Mouse (Mus musculus) adrenal gland, adult 8-10 months (tissue): Measurements from ENCODE around the gene Sohlh2. TPM values are rescaled to one million over a fixed set of nuclear protein-coding genes. Genes with fewer than 3 reads are reported as not detected.

Source experiments
- DNase-seq: peaks from one replicate; pipeline ENCODE4 v3.0.0; 2022
- microRNA-seq, 2 experiments: library from miRNA; unstranded; fragments of <30 nt; microRNA quantifications; one replicate each; pipeline ENCODE4 v1.2.0; 2022
- total RNA-seq, 4 experiments: library from RNA; stranded (reverse); gene quantifications; 2 replicates each; pipeline ENCODE4 v1.2.4; 2022

The Sohlh2 gene
- total RNA-seq, 4 experiments from 2014 or later = not detected

GRCm38 (mm10) chr3:55212254-55212653 is 30.4 kb downstream of the Sohlh2 start:
- DNase-seq = no peak

- DNase-seq = no peak
Observed at GRCm38 (mm10) chr3:55213785-55214184, 32.0 kb downstream of the Sohlh2 start.

GRCm38 (mm10) chr3:55214413-55214812 is 32.6 kb downstream of the Sohlh2 start:
- DNase-seq = no peak

- no peak for DNase-seq
Observed at GRCm38 (mm10) chr3:55222502-55222901, 40.7 kb downstream of the Sohlh2 start.

GRCm38 (mm10) chr3:55223862-55224261 is 42.0 kb downstream of the Sohlh2 start:
- no peak for DNase-seq

- DNase-seq = no peak
Observed at GRCm38 (mm10) chr3:55226501-55227213, 44.8 kb downstream of the Sohlh2 start.

- no peak for DNase-seq
Observed at GRCm38 (mm10) chr3:55227214-55227581, 45.4 kb downstream of the Sohlh2 start.

GRCm38 (mm10) chr3:55241730-55242421 is 60.0 kb downstream of the Sohlh2 start, which contains the start of gene Dclk1:
Gene Dclk1 (plus strand): TSS chr3:55242364.
- DNase-seq = peak; percentile 6

- no peak for DNase-seq
Observed at GRCm38 (mm10) chr3:55242422-55243055, 60.7 kb downstream of the Sohlh2 start.

GRCm38 (mm10) chr3:55243056-55243471 is 61.2 kb downstream of the Sohlh2 start:
- no peak for DNase-seq

GRCm38 (mm10) chr3:55244087-55244486 is 62.3 kb downstream of the Sohlh2 start:
- DNase-seq = no peak

GRCm38 (mm10) chr3:55246618-55247272 is 64.9 kb downstream of the Sohlh2 start:
- no peak for DNase-seq

GRCm38 (mm10) chr3:55248048-55248447 is 66.2 kb downstream of the Sohlh2 start:
- no peak for DNase-seq

- no peak for DNase-seq
Observed at GRCm38 (mm10) chr3:55248508-55248907, 66.7 kb downstream of the Sohlh2 start.

GRCm38 (mm10) chr3:55250631-55251030 is 68.8 kb downstream of the Sohlh2 start:
- DNase-seq = no peak

Small RNA genes within 50 kb of the gene (microRNA-seq; reads per million reads assigned to microRNA genes)
- gene Gm22029 = 0 reads per million in 2 experiments

Other genes starting within 250 kb of the Sohlh2 start
- gene Ccna1, start 126.5 kb upstream of the Sohlh2 start, total RNA-seq = not detected
- gene Spg20, start 69.9 kb upstream of the Sohlh2 start, total RNA-seq = 10 to 100 TPM; 52.4 to 63.4 (median 57.1) TPM
- not detected for gene Ccdc169, start 44.7 kb upstream of the Sohlh2 start, total RNA-seq
- 1 to 10 TPM; 1.7 to 3.7 (median 2.4) TPM for gene Dclk1, start 60.3 kb downstream of the Sohlh2 start, total RNA-seq